Mouse (Mus musculus): ENCODE results near the gene Sars2. TPM values are rescaled to one million over a fixed set of nuclear protein-coding genes. Genes with fewer than 3 reads are reported as not detected.
A peak's percentile ranks its signal among the peaks of the same experiment; 100 is the strongest.

Gene Sars2
- polyA plus RNA-seq, 1 experiment from 2014 or later: 18.7 TPM

DNA sequence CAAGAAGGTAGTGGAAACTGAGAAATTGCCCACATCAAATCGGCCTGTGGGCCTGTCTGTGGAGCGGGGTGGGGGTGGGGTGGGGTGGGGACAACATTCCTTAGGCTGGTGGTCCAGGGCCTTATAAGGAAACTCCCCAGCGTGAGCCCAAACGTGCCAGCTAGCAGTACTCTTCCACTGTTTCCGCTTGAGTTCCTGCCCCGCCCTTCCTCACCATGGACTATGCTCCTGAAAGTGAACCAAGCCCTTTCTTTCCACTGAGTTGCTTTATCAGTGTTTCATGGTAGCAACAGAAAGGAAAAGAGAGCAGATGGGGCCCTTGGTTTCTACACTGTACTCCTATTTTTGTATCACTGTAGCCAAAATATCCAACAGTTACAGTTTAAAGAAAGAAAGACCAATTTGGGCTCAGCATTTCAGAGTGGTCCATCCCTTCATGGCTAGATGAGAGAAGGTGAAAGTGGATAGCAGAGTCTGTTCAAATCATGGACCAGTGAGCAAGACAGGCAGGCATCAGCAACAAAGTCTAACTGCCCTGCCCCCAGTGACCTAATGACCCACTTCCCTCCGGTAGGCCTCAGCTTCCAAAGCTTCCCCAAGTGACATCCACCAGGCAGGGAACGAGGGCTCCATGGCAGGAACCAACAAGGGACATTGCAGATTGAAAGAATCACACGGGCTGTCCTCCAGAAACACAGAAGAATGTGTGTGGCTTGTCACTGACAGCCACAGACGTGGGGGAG lies 61.2 kb downstream of the Sars2 start:
- no peak for ATAC-seq
- Histone ChIP-seq H3K4me1 (ENCODE audit: control insufficient read depth, insufficient read depth, low read depth, low read length) (peaks cover 11% of the 10 kb centered on the region), H3K4me2 (ENCODE audit: low read length) (no peak overlapping the region), H3K4me3 (ENCODE audit: low read length) (no peak overlapping the region), H3K9ac (ENCODE audit: low read depth, low read length) (no peak overlapping the region), H3K36me3 (ENCODE audit: control insufficient read depth, insufficient read depth, low read length) (no peaks in the 10 kb centered on the region), H3K27ac (ENCODE audit: low read depth, low read length) (peak overlapping the region; percentile 57), H3K27me3 (replicated peaks; ENCODE audit: control insufficient read depth, insufficient read depth, low read length) (no peaks in the 10 kb centered on the region), H3K9me3 (ENCODE audit: control insufficient read depth, low read length) (no peaks in the 10 kb centered on the region)
- WGBS: 4% methylated on average over 10 of the region's 10 CpGs

Other genes with a start within 250 kb of the Sars2 start
- not detected in 2 replicates for gene Ifnl2, start 231.5 kb upstream of the Sars2 start, polyA plus RNA-seq (2015; fragmentation: Nextera tagmentation; extraction: Ambion mirVana)
- not detected in 2 replicates for gene Ifnl3, start 219.2 kb upstream of the Sars2 start, polyA plus RNA-seq (2015; fragmentation: Nextera tagmentation; extraction: Ambion mirVana)
- not detected in 2 replicates for gene Sycn, start 201.1 kb upstream of the Sars2 start, polyA plus RNA-seq (2015; fragmentation: Nextera tagmentation; extraction: Ambion mirVana)
- gene Nccrp1, start 194.7 kb upstream of the Sars2 start, polyA plus RNA-seq (2015; fragmentation: Nextera tagmentation; extraction: Ambion mirVana): 0.14 TPM in 1 of 2 replicates, not detected in the other
- 11.1 and 23.4 TPM in 2 replicates for gene Samd4b, start 143.8 kb upstream of the Sars2 start, polyA plus RNA-seq (2015; fragmentation: Nextera tagmentation; extraction: Ambion mirVana)
- 18.2 and 21.5 TPM in 2 replicates for gene Pak4, start 143.8 kb upstream of the Sars2 start, polyA plus RNA-seq (2015; fragmentation: Nextera tagmentation; extraction: Ambion mirVana)
- gene Acp7, start 110.7 kb upstream of the Sars2 start, polyA plus RNA-seq (2015; fragmentation: Nextera tagmentation; extraction: Ambion mirVana): 0.31 and 0.34 TPM in 2 replicates
- gene Fbxo27, start 49.1 kb upstream of the Sars2 start, polyA plus RNA-seq (2015; fragmentation: Nextera tagmentation; extraction: Ambion mirVana): 12.9 and 16.6 TPM in 2 replicates
- 4.7 and 5.4 TPM in 2 replicates for gene Fbxo17, start 25.2 kb upstream of the Sars2 start, polyA plus RNA-seq (2015; fragmentation: Nextera tagmentation; extraction: Ambion mirVana)
- 107 and 113 TPM in 2 replicates for gene Mrps12, start 172 bp upstream of the Sars2 start, polyA plus RNA-seq (2015; fragmentation: Nextera tagmentation; extraction: Ambion mirVana)
- gene Ccer2, start 14.2 kb downstream of the Sars2 start, polyA plus RNA-seq (2015; fragmentation: Nextera tagmentation; extraction: Ambion mirVana): 0.72 and 1.1 TPM in 2 replicates
- 128 and 130 TPM in 2 replicates for gene Sirt2, start 24.7 kb downstream of the Sars2 start, polyA plus RNA-seq (2015; fragmentation: Nextera tagmentation; extraction: Ambion mirVana)
- 70.2 and 72.2 TPM in 2 replicates for gene Nfkbib, start 25.5 kb downstream of the Sars2 start, polyA plus RNA-seq (2015; fragmentation: Nextera tagmentation; extraction: Ambion mirVana)
- 2.8 and 2.9 TPM in 2 replicates for gene Rinl, start 47.0 kb downstream of the Sars2 start, polyA plus RNA-seq (2015; fragmentation: Nextera tagmentation; extraction: Ambion mirVana)
- 117 and 127 TPM in 2 replicates for gene Hnrnpl, start 66.5 kb downstream of the Sars2 start, polyA plus RNA-seq (2015; fragmentation: Nextera tagmentation; extraction: Ambion mirVana)
- 115 and 117 TPM in 2 replicates for gene Ech1, start 83.2 kb downstream of the Sars2 start, polyA plus RNA-seq (2015; fragmentation: Nextera tagmentation; extraction: Ambion mirVana)
- gene Lgals4, start 91.9 kb downstream of the Sars2 start, polyA plus RNA-seq (2015; fragmentation: Nextera tagmentation; extraction: Ambion mirVana): 5.3 and 6.1 TPM in 2 replicates
- 4.9 and 5.3 TPM in 2 replicates for gene Lgals7, start 121.9 kb downstream of the Sars2 start, polyA plus RNA-seq (2015; fragmentation: Nextera tagmentation; extraction: Ambion mirVana)
- 0.54 and 0.70 TPM in 2 replicates for gene Capn12, start 139.4 kb downstream of the Sars2 start, polyA plus RNA-seq (2015; fragmentation: Nextera tagmentation; extraction: Ambion mirVana)
- gene Actn4, start 220.3 kb downstream of the Sars2 start, polyA plus RNA-seq (2015; fragmentation: Nextera tagmentation; extraction: Ambion mirVana): 146 and 172 TPM in 2 replicates
- 282 and 295 TPM in 2 replicates for gene Eif3k, start 239.9 kb downstream of the Sars2 start, polyA plus RNA-seq (2015; fragmentation: Nextera tagmentation; extraction: Ambion mirVana)
- 10.7 and 13.8 TPM in 2 replicates for gene Map4k1, start 240.1 kb downstream of the Sars2 start, polyA plus RNA-seq (2015; fragmentation: Nextera tagmentation; extraction: Ambion mirVana)